Mouse (Mus musculus) intestine, embryonic 15.5 days (tissue): Measurements from ENCODE around the gene Ppp4c. TPM values are rescaled to one million over a fixed set of nuclear protein-coding genes. Genes with fewer than 3 reads are reported as not detected.

Source experiments
- ATAC-seq: fragments of 200-750 bp; cut with Nextera tagmentation; 2 replicates; pipeline ENCODE4 v1.8.0; 2017; ENCODE audit warnings: moderate TSS enrichment, moderate library complexity
- H3K27ac ChIP-seq: fragments of 300-500 bp; sonication (generic); 2 replicates; pipeline ENCODE4 v1.5.1; 2015; ENCODE audit warnings: mild to moderate bottlenecking, inconsistent platforms
- H3K27me3 ChIP-seq: fragments of 300-500 bp; sonication (generic); replicated peaks from 2 replicates; pipeline ENCODE4 v1.6.1; 2015; ENCODE audit warnings: inconsistent platforms
- H3K36me3 ChIP-seq: fragments of 300-500 bp; sonication (generic); 2 replicates; pipeline ENCODE4 v1.6.1; 2015; ENCODE audit warnings: inconsistent platforms
- H3K4me1 ChIP-seq: fragments of 300-500 bp; sonication (generic); replicated peaks from 2 replicates; pipeline ENCODE4 v1.6.1; 2015; ENCODE audit warnings: inconsistent platforms
- H3K4me2 ChIP-seq: fragments of 300-500 bp; sonication (generic); replicated peaks from 2 replicates; pipeline ENCODE4 v1.6.1; 2015; ENCODE audit warnings: mild to moderate bottlenecking, inconsistent platforms
- H3K4me3 ChIP-seq: fragments of 300-500 bp; sonication (generic); replicated peaks from 2 replicates; pipeline ENCODE4 v1.5.1; 2015; ENCODE audit warnings: inconsistent platforms
- H3K9ac ChIP-seq: fragments of 300-500 bp; sonication (generic); 2 replicates; pipeline ENCODE4 v1.6.1; 2015; ENCODE audit warnings: inconsistent platforms
- H3K9me3 ChIP-seq: fragments of 300-500 bp; sonication (generic); 2 replicates; pipeline ENCODE4 v1.6.1; 2016; ENCODE audit warnings: inconsistent platforms
- WGBS: fragments of 180-500 bp; shearing (Covaris S2); methylation state at CpG from one replicate; pipeline ENCODE4 v1.1.7; 2015; 5-methylcytosine and 5-hydroxymethylcytosine counted together
- polyA plus RNA-seq: library from polyadenylated mRNA; unstranded; fragments of >200 nt; fragmentation: Nextera tagmentation; extraction: Ambion mirVana; gene quantifications from 2 replicates; pipeline ENCODE4 v1.2.1, GENCODE M21; 2015

Gene Ppp4c
- polyA plus RNA-seq, 1 experiment from 2014 or later = 248 TPM

- Histone ChIP-seq H3K4me2 (peak overlapping the region; percentile 71), H3K4me3 (peak overlapping the region; percentile 64), H3K9ac (peak overlapping the region; percentile 70; the same call in 1 of the 2 replicates), H3K36me3 (peaks cover 33% of the 10 kb centered on the region), H3K27ac (peak overlapping the region; percentile 98), H3K9me3 (no peaks in the 10 kb centered on the region), H3K27me3 (no peaks in the 10 kb centered on the region), H3K4me1 (peaks cover 39% of the 10 kb centered on the region)
- WGBS = 37% methylated on average over 4 of the region's 4 CpGs
- no peak for ATAC-seq
These were observed 31.3 kb downstream of the Ppp4c start for GRCm38 (mm10) chr7:126760956-126761355.

- H3K36me3 ChIP-seq = peaks cover 28% of the 10 kb centered on the region
- peak overlapping the region; percentile 70 for H3K9ac ChIP-seq
- H3K4me3 ChIP-seq = peak overlapping the region; percentile 64
- ATAC-seq = peak; percentile 68
- H3K9me3 ChIP-seq = no peaks in the 10 kb centered on the region
- 4% methylated on average over 3 of the region's 3 CpGs for WGBS
- H3K27me3 ChIP-seq = no peaks in the 10 kb centered on the region
- peak overlapping the region; percentile 71 for H3K4me2 ChIP-seq
- H3K4me1 ChIP-seq = peaks cover 34% of the 10 kb centered on the region
- H3K27ac ChIP-seq = peak overlapping the region; percentile 98
These were observed 31.9 kb downstream of the Ppp4c start for GRCm38 (mm10) chr7:126760391-126760802.

DNA sequence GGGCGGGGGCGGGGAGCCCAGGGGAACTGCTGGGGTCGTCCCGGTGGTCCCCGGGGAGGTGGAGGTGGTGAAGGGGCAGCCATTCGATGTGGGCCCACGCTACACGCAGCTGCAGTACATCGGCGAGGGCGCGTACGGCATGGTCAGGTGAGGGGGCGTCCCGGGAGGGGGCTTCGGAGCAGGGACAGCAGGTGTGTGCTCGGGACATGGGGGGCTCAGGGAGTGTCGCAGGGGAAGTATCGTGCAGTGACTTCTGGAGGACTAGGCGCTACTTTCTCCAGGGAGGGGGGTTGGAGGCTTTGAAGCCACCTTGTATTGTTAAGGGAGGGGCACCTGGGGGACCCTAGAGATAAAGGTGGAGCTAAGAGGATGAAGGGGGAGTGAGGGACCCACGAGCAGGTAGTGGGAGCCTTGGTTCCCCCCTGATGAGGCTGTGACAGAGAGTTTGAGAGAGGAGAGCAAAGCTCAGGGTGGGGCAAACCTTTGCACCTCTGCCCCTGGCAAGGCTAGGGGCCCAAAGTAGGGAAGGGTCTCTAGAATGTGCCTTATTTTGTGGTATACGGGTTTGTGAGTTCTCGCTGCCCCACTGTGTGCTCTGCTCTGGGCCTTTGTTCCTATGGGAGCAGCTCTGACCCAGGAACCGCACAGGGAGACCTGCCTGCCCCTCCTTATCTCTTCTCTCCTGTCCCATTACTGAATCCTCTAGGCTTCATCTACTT, 32.5 kb downstream of the Ppp4c start:
- Histone ChIP-seq H3K36me3 (peaks cover 22% of the 10 kb centered on the region), H3K9me3 (no peaks in the 10 kb centered on the region), H3K4me3 (peak overlapping the region; percentile 64), H3K4me1 (peaks cover 35% of the 10 kb centered on the region), H3K9ac (peak overlapping the region; percentile 70), H3K4me2 (peak overlapping the region; percentile 71), H3K27me3 (no peaks in the 10 kb centered on the region), H3K27ac (peak overlapping the region; percentile 98)
- WGBS = 1% methylated on average over 22 of the region's 24 CpGs
- ATAC-seq = peak; percentile 48

- peak; percentile 70 for ATAC-seq
- H3K4me2 ChIP-seq = peak within 1 kb of the TSS; percentile 71
- H3K9ac ChIP-seq = peak within 1 kb of the TSS; percentile 70
- WGBS = 2% methylated on average over 34 of the region's 38 CpGs
- peaks cover 15% of the 10 kb centered on the region for H3K36me3 ChIP-seq
- H3K9me3 ChIP-seq = no peaks in the 10 kb centered on the region
- H3K27ac ChIP-seq = peak within 1 kb of the TSS; percentile 98
- peak within 1 kb of the TSS; percentile 64 for H3K4me3 ChIP-seq
- H3K27me3 ChIP-seq = no peaks in the 10 kb centered on the region
- H3K4me1 ChIP-seq = peaks cover 35% of the 10 kb centered on the region
These were observed 33.1 kb downstream of the Ppp4c start, which contains the start of gene Mapk3 for GRCm38 (mm10) chr7:126759050-126759671. Gene Mapk3 (plus strand): TSS chr7:126759601.

GRCm38 (mm10) chr7:126758539-126758938, 33.8 kb downstream of the Ppp4c start:
- 68% methylated on average over 7 of the region's 7 CpGs for WGBS
- Histone ChIP-seq H3K27ac (no peak overlapping the region), H3K36me3 (peaks cover 9% of the 10 kb centered on the region; the same call in 1 of the 2 replicates), H3K4me2 (no peak overlapping the region), H3K9ac (no peak overlapping the region), H3K9me3 (no peaks in the 10 kb centered on the region), H3K4me3 (no peak overlapping the region), H3K27me3 (no peaks in the 10 kb centered on the region), H3K4me1 (peaks cover 35% of the 10 kb centered on the region)
- no peak for ATAC-seq

DNA sequence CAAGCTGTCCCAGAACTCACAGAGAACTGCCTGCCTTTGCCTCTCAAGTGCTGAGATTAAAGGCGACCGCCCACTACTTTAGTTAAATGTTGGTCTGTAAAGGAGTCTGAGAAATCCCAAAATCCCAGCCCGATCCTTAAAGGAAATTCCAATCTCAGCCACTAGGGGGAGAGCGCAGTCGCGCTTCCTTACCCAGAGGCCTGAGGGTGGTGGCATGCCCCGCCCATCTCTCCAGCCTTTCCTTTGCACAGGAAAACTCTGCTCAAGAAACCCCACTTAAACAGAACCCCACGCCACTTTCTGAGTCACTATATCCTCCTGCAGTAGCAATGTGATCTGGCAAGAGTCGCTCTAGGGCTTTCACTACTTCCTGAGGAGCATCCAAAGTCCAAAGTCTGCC, 37.4 kb downstream of the Ppp4c start:
- Histone ChIP-seq H3K9ac (0 out of 2 replicates have a peak overlapping the region, but pooled peaks have one; percentile 27), H3K4me1 (peaks cover 4% of the 10 kb centered on the region; the same call in 1 of the 2 replicates), H3K4me3 (no peak overlapping the region), H3K27me3 (no peaks in the 10 kb centered on the region), H3K36me3 (no peaks in the 10 kb centered on the region), H3K9me3 (no peaks in the 10 kb centered on the region), H3K4me2 (peak overlapping the region; percentile 43), H3K27ac (peak overlapping the region; percentile 49; the same call in 1 of the 2 replicates)
- under 1% methylated on average over 9 of the region's 9 CpGs for WGBS
- peak; percentile 71 for ATAC-seq

DNA sequence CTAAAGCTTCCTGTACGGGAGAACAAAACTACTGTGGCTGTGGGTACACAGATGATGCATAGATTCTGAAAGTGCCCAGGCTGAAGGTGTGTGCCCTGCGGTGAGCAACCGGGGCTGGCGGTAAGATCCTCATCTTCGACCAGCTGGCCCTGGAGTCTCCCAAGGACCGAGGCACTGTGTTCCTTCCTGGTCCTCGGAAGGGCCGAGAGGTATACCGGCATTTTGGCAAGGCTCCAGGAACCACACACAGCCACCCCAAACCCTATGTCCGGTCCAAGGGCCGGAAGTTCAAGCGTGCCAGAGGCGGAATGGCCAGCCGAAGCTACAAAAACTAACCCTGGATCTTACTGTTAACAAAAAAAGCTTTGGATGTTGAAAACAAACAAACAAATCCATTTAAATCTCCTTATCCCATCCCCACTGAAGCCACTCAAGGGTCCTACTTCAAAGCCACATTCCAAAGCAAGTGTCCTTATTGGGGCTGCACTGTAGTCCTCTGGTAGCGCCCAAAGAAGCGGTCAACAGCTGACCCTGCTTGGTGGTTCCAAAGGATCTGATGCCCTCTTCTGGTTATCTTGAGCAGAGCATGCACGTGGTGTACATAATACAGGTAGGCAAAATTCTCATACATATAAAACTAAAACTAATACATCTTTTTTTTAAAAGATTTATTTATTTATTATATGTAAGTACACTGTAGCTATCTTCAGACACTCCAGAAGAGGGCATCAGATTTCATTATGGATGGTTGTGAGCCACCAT, 42.5 kb downstream of the Ppp4c start:
- ATAC-seq = no peak
- Histone ChIP-seq H3K9ac (no peak overlapping the region), H3K9me3 (no peaks in the 10 kb centered on the region), H3K4me1 (peaks cover 5% of the 10 kb centered on the region; the same call in 1 of the 2 replicates), H3K27ac (0 out of 2 replicates have a peak overlapping the region, but pooled peaks have one; percentile 17), H3K4me3 (no peak overlapping the region), H3K4me2 (no peak overlapping the region), H3K36me3 (no peaks in the 10 kb centered on the region), H3K27me3 (no peaks in the 10 kb centered on the region)
- 93% methylated on average over 17 of the region's 17 CpGs for WGBS

DNA sequence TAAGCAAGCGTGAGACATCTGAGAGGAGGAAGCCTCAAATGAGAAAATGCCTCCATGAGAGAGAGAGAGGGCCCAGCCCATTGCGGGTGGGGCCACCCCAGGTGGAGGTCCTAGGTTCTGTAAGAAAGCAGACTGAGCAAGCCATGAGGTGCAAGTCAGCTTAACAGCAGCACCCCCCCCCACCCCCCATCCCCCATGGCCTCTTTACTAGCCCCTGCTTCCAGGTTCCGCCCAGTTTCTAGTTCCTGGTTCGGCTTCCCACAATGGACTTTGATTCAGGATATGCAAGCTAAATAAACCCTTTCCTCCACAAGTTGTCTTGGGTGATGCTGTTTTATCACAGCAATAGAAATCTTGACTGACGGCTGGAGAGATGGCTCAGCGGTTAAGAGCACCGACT, 43.5 kb downstream of the Ppp4c start:
- peaks cover 5% of the 10 kb centered on the region; the same call in 1 of the 2 replicates for H3K4me1 ChIP-seq
- H3K9ac ChIP-seq = no peak overlapping the region
- peak; percentile 71 for ATAC-seq
- H3K27ac ChIP-seq = peak overlapping the region; percentile 80
- no peaks in the 10 kb centered on the region for H3K27me3 ChIP-seq
- H3K4me3 ChIP-seq = no peak overlapping the region
- H3K4me2 ChIP-seq = no peak overlapping the region
- H3K9me3 ChIP-seq = no peaks in the 10 kb centered on the region
- 48% methylated on average over 7 of the region's 7 CpGs for WGBS
- H3K36me3 ChIP-seq = no peaks in the 10 kb centered on the region

- peak; percentile 88 for ATAC-seq
- WGBS = 22% methylated on average over 6 of the region's 6 CpGs
- Histone ChIP-seq H3K27ac (peak overlapping the region; percentile 80), H3K36me3 (no peaks in the 10 kb centered on the region), H3K27me3 (no peaks in the 10 kb centered on the region), H3K4me2 (peak overlapping the region; percentile 34), H3K9ac (0 out of 2 replicates have a peak overlapping the region, but pooled peaks have one; percentile 30), H3K9me3 (no peaks in the 10 kb centered on the region), H3K4me1 (peaks cover 5% of the 10 kb centered on the region; the same call in 1 of the 2 replicates), H3K4me3 (0 out of 2 replicates have a peak overlapping the region, but pooled peaks have one; percentile 7)
These were observed 45.5 kb downstream of the Ppp4c start for GRCm38 (mm10) chr7:126746798-126747197.

DNA sequence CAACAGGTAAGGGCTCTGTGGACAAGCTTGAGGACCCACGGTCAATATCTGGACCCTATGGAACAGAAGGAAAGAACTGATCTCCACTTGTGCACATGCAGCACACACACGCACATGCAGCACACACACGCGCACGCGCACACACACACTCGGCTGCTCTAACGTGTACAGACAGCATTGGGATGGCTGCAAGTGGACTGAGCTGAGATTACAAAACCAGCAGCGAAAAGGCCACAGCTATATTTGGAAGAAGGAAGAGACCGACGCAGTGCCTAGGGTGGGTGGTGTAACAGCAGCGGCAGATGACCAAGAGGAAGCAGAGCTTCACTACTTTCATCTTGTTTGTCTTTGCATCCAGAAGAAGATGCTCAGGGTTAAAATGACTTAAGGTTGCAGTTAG, 46.2 kb downstream of the Ppp4c start:
- 83% methylated on average over 12 of the region's 12 CpGs for WGBS
- Histone ChIP-seq H3K4me2 (peak overlapping the region; percentile 34), H3K27me3 (no peaks in the 10 kb centered on the region), H3K9ac (no peak overlapping the region), H3K36me3 (no peaks in the 10 kb centered on the region), H3K27ac (peak overlapping the region; percentile 80), H3K9me3 (no peaks in the 10 kb centered on the region), H3K4me3 (0 out of 2 replicates have a peak overlapping the region, but pooled peaks have one; percentile 7), H3K4me1 (peaks cover 5% of the 10 kb centered on the region; the same call in 1 of the 2 replicates)
- ATAC-seq = no peak

DNA sequence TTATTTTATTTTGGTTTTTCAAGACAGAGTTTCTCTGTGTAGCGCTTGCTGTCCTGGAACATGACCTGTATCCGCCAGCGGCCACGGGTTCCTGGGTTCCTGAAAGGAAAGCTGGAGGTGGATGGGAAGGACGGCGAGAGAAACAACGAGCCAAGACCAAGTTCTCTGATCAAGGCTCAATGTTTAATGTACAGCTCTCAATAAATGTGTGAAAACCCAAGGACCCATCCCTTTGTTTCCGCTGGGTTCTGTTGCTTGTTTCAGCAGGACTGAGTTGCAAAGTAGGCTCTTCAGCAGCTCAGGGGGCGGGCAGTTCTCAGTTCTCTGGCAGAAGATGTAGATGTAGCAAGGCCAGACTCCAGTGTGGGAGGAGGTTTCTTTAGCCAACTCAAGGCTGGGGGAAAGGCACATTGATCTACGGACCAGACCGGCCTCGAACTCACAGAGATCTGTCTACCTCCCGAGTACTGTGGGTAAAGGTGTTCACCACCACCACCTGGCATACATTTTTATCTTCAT, 50.3 kb downstream of the Ppp4c start:
- Histone ChIP-seq H3K27ac (no peak overlapping the region), H3K27me3 (no peaks in the 10 kb centered on the region), H3K4me3 (no peak overlapping the region), H3K4me1 (0 out of 2 replicates have a peak, but pooled peaks cover 3% of the 10 kb centered on the region), H3K36me3 (no peaks in the 10 kb centered on the region), H3K4me2 (no peak overlapping the region), H3K9me3 (no peaks in the 10 kb centered on the region), H3K9ac (no peak overlapping the region)
- WGBS = 89% methylated on average over 13 of the region's 13 CpGs
- no peak for ATAC-seq
